Mouse (Mus musculus) cerebellum, postnatal 4 days (tissue): Measurements from ENCODE around the gene Chadl.
"Not testable (repeated sequence)": the region's sequence is repeated elsewhere in the genome, so short reads cannot be mapped to it uniquely, and the experiment has no call there.

ENCODE experiments used
- DNase-seq, 2 experiments: peaks; one replicate each; pipeline ENCODE4 v3.0.0; 2022; ENCODE audit warnings: low spot score in 2 of 2, mixed read lengths in 1 of 2

The Chadl gene

DNA sequence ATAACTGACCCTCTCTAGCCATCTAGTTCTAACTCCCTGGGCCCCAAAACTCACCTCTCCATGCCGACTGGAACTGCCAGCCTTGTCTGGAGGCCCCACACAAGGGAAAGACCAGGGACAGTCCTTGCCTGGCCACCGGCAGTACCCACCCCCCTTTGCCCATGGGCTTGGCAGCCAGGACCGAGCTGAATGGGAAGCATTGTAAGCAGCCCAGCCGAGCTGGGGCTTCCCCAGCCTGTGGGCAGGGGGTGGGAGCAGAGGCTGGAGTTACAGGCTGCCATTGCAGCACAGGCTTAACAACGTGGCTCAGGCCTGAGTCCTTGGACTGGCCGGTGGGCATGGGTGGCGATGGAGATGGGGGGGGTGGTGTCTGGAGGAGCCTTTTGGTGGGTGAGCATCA, at the start of gene Chadl:
Gene Chadl (minus strand): TSS at position 113 of the 400 bp plus-strand sequence.
- DNase-seq, result peak in 1 of 2 experiments; percentile 36

DNA sequence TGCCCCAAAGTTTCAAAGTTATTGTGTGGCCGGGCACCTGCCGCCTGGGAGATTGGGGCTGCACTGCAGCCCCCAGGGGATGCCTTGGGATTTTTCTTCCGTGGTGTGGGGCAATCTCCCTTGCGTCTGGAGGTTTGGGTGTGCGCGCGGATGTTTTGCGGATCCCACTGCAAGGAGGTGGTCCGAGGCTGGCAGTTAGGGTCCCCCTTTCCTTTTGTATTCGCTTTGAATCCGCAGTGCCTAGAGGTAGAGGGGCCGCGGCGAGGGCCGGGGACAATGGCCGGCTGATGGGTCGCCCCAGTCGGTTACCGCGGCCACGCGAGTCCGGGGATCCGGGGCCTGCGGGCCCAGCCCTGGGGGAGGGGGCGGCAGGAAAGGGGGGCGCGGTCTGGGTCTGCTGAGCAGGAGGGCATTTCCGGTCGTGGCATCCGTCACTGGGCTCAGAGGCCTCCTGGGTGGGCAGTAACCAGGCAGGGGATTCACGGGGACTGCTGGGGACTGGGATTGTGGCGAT, 48.6 kb upstream of the Chadl start:
- peak; percentile 67 to 82 for DNase-seq

DNA sequence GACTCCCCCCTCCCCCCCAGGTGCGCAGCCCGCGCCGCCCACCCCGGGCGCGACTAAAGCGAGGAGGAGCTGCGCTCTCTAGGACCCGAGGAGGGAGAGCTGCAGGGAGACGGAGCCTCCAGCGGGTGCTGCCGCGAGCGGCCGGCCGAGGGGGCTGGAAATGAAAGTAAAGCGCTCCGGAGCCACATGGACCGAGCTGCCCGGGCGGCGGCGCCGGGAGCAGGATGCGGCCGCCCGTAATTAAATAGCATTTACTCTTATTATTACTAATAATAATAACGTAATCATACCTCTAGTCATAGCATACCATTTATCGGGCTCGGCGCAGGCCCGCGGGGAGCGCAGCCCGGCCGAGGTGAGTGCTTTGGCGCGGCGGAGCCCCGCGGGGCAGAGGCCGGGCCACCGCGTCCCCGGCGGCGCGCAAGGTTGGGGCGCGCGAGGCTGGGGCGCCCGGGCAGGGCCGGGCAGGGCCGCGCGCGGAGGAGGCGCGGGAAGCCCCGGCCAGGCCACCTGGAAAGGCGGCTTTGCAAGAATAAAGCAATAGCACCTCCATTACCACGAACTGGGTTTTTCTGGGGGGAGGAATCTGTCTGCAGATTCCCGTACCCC, 48.0 kb upstream of the Chadl start, which contains the start of the genes Zc3h7b and Rangap1:
Gene Zc3h7b (plus strand): TSS at position 66 of the 609 bp plus-strand sequence.
Gene Rangap1 (minus strand): TSS at position 539 of the 609 bp plus-strand sequence.
- DNase-seq, result peak; percentile 51 to 68

DNA sequence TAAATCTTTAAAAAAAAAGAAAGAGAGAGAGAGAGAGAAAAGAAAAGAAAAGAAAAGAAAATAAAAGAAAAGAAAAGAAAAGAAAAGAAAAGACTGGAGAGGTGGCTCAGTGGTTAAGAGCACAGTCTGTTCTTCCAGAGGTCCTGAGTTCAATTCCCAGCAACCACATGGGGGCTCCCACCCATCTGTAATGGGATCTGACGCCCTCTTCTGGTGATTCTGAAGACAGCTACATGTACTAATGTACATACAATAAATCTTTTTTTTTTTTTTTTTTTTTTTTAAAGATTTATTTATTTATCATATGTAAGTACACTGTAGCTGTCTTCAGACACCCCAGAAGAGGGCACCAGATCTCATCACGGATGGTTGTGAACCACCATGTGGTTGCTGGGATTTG, 45.3 kb upstream of the Chadl start:
- DNase-seq, result not testable (repeated sequence)

DNA sequence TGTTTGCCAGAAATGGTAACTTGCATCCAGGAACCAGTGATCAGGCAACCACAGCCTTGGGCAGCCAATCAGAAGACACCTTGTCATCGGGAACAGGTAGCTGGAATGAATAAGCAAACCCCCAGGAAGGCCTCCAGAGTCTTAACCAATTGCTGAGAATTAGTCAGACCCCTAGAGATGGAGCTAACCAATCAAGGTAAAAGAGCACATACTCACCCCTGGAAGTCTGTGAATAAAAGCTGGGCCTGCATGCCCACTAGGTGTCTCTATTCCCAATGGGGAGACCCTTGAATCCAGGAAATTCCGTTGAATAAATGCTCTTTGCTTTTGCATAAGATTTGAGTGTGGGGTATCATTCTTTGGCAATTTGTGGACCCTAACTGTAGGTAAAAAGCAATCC, 42.8 kb upstream of the Chadl start:
- no peak for DNase-seq

DNA sequence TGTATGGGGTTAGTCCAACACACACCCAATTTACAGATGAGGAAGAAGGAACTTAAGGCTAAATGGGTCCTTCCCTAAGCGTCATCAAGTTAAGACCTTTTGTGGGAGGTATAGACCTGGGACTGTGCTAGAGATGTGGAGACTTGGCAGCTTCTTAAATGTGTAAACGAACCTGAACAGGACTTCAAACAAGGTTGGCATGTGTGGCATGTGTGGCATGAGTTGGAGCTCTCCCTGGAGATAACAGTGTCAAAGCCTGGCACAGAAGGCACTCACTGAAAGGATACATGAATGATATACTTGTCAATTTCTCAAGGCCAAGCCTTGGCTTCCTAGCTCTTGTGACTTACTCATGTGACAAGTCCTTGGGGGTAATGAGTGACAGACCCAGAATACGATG, 42.2 kb upstream of the Chadl start:
- DNase-seq, result no peak

DNA sequence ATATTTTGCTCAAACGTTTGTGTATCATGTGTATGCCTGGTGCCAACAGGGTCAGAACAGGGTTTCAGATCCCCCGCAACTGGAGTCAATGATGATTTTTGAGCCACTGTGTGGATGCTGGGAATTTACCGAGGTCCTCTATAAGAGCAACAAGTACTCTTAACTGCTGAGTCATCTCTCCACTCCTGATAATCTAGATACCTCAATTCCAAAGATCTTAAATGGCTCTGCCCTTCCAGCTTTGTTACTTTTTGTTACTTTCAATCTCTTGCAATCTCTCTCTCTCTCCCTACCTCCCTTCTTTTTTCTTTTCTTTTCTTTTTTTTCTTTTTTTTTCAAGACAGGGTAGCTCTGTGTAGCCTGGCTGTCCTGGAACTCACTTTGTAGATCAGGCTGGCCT, 38.0 kb upstream of the Chadl start:
- DNase-seq, result no peak

DNA sequence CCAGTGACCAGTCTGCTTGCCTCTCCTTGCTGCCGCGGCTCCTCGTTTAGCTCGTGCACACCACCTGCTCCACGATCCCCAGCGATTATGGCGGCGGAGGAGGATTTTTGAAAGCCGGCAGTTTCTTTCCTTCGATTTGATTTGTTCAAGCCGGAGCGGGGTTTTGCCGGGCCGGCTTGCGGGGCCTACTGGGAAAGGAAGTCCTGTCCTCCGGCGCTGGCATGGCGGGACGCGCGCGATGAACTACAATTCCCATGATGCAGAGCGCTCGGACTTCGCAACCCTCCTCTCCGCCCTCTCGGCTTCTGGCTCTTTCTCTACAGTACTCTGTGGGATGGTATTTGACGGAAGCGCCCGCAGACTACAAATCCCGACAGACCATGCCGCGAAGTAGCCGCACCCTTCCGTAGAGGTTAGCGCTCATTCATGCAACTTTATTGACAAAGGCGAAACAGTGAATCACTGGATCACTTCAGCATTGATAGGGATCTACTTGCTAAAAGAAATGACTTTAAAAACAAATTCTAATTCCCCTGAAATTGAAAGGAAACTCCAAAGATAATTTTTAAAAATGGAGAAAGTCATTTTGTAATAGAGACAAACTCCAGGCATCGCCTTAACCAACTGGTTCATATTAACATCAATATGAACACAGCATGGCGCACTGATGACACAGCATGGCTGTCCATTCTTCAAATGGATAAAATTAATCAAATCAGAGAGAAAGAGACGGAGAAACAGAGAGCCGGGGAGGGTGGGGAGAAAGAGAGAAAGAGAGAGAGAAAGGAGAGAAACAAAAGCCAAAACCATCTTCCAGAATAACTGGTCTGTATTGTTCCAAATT, 32.9 kb upstream of the Chadl start:
- peak; percentile 93 to 97 for DNase-seq

DNA sequence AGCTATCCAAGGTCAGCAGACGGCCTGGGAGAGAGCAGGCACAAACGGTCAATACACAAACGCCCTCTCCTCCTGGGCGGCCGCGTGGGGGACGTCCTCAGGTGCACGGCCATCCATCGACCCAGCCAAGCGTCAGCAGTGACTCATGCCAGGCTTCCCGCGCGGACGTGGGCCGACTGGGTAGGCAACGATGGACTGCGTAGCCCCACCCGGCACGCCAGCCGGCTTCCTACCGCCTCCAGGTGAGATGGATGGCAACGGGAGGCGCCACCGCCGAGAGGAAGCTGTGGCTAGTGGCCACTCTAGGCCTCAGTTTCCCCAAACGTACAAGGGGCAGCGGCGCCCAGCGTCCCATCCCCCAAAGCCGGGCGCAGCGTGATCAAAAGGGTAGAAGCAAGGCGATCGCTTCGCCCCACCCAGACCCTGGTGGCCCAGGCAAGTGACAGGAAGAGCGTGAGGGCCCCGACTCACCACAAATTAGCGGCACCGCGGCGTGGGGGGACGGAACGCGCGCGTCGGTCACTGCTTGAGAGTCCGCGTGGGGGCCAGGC, 32.2 kb upstream of the Chadl start:
- DNase-seq, result peak in 1 of 2 experiments; percentile 46

DNA sequence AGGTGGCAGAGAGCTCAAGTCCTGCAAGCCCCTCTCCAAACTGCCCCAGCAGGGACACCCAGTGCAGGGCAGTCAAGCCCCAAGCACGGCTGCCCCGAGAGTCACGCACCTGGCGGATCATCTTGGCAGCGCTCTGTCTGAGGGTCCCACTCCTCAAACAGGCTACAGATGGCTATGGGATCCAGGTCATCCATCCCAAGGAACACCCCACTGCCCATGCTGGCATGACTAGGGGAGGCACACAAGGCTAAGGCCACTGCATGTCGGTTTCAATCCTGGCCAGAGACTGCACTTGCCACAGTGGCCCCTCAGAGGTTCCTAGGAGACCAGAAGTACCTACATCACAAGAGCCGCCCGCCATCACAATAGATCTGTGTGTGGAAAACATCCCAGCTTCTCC, 28.9 kb upstream of the Chadl start:
- DNase-seq, result no peak

DNA sequence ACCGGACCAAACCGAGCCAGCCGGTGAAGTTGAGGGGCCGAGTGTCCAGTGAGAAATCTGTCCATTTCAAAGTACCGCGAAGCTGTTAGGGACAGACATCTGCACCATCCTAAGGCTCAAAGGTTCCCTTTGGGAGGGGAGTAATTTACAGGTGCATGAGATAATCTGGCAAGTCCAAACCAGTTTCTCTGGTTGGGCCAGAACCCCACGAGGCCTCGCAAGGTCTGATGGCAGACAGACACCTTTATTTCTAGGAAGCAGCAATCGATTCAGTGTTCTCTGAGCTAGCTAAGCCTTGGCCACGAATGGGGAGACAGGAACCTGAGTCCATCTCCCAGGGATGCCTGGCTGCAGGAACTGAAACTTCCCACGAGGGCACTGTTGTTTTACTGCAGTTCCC, 26.6 kb upstream of the Chadl start:
- no peak for DNase-seq

DNA sequence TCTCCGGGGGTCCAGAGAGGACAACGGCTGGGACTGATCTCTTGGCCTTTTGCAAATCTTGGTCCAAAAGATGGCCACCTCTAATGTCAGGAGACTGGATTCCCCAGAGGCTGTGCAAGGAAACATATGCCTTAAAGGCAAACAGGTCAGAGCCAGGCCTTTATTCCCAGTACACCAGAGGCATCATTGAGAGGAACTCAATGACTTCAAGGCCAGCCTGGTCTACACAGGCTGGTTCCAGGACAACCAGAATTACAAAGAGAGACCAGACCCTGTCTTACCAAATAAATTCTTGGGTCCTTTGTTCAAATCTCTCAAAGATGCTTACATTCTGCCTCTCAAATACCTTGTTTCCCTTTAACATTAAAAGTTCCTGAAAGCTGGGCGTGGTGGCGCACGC, 25.3 kb upstream of the Chadl start:
- DNase-seq, result no peak

DNA sequence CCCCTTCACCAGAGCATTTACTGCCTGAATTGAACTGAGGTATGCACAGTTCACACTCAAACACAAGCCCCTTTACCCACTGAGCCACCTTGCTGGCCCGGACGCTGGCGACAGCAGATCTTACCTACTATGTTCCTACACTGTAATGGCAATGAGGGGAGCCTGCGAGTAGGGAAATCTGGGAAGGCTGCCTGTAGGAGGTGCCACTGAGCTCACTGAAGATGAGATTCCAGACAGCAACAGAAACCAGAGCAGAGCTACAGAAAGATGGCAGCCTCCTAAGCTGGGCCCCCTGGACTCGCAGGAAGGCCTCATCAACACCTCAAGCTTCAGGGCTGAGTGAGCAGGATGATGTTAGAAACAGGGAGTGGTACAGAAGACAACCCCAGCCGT, 22.0 kb upstream of the Chadl start:
- no peak for DNase-seq

DNA sequence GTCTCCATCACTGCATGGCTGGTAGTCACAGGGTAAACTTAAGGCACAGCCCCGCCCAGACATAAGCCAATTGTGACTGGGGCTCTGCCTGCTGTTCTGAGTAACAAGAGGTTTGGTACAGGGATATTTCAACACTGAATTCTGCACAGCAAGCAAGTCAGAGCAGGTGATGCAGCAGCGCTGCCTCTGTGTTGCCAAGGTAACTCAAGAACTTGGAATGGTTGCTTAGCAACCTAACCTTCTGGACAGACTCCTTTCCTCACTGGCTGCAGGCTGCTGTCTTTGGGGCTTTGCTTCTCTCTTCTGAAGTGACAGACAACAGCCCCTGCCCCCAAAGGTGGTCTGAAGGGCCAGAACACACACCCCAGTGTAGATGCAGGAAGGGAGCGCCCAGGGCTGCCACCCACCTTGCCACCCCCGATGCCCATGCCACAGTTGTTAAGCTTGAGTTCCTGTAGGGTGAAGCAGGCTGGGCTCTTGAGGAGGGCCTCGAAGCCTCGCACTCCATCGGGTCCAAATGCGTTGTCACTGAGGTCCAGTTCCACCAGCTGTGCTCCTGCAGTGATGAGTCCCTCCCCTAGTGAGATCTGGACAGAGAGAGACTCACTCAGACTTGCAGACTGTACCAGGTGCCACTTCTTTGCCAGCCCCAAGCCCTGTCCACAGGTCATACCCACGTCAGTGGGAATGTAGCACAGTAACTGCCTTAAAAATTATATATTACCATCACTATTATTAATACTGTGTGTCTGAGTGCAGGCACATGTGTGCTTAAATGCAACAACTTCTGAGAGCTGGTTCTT, 21.4 kb upstream of the Chadl start:
- DNase-seq, result no peak

DNA sequence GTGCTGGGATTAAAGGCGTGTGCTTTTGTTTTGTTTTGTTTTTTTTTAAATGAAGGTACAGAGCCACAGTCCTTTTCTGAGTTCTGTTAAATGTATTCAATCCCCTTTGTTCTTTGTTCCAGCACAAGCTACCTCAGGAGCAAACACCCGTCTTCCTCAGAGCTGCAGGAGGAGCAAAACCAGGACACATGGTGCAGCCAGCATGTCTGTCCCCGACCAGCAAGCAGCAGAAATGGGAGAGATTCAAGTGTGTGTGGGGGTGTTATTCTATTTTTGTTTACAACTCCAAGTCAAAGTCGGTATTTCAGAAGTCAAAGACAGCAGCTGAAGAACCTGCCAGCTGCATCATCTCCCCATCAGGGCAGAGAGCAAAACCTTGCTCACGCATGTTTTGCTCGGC, 16.7 kb upstream of the Chadl start:
- DNase-seq, result no peak

DNA sequence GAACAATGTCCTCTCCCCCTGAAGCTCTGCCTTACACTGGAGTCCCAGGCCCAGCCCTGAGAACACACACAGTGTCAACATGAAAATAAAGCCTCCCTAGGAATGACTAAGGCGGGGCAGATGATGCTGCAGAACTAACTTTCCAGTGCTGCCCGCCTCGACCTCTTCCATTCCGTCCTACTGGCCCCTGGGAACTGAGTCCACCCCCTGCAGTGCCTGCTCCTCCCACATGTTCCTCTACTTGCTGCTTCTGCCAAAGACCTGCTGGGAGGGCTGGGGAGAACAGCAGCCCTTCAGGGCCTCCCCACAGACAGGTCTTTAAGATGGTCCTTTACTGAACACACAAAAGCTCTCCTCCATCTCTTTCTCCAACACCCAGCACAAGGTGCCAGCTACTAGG, 13.7 kb upstream of the Chadl start:
- DNase-seq, result no peak

DNA sequence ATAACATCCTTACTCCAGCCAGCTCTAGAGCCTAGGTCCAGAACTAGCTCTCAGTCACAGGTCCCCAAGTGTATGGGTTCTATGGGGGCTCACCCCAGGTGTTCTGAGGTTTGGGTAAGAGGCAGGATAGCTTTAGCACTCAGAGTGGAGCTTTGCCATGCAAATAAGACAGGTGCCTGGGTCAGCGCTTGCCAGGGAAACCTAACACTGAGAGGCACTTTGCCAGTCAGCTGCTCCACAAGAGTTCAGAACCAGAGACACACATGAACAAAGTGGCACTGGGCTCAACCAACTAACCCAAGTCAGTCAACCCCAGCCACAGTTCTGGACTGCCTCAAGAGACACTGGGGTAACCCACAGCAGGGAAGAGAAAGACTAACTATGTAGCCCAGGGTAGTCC, 12.6 kb upstream of the Chadl start:
- no peak for DNase-seq

DNA sequence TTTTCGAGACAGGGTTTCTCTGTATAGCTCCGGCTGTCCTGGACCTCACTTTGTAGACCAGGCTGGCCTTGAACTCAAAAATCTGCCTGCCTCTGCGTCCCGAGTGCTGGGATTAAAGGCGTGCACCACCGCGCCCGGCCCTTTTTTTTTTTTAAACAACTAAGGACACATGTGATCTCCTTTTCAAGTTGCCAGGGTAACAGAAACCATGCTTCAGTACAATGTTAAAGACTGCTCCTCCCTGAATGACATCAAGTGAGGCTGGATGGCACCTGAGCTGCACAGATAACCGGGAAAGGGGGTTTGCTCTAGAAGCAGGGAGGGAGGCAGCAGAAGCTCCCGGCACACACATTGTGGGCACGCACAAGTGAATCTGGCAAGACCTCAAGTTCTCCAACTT, 11.9 kb upstream of the Chadl start:
- no peak for DNase-seq

DNA sequence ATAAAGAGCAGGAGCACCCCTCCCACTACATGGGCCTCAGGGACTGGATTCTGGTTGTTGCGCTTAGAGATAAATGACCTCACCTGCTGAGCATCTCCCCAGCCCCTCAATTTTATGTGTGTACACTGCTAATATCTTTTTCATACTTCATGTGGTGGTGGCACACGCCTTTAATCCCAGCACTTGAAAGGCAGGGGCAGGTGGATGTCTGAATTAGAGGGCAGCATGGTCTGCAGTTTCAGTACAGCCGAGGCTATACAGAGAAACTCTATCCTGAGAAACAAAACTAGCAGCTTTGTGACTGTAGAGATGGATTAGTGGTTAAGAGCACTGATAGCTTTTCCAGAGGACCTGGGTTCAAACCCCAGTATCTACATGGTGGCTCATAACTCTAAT, 6.0 kb upstream of the Chadl start:
- DNase-seq, result no peak

DNA sequence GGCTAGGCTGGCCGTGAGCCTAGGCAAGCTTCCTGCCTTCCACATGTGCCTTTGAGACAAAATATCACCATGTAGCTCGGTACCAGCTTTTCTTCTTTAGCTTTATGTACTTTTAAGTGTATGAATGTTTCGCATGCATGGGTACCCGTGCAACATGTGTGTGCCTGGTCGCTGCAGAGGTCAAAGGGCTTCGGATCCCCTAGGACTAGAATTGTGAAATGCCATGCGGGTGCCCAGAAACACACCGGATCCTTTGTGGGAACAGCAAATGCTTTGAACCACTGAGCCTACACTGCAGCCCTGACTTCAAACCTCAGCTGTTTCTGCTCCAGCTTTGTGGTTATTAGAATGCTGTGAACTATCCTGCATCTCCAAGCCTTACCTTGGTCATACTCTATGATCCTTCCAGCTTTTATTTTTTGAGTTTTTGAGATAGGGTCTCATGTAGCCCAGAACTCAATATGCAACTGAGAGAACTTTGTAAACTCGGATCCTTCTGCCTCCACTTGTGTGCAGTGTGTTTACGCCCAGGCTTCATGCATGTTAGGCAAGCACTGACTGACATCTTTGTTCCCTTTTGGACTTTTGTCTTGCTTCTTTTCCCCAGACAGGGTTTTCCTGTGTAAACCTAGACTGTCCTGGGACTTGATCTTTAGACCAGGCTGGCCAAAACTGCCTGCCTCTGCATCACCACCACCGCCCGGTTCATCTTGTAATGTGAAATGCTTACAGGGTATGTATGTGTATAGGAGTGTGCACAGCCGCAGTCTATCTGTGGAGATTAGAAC, 5.4 kb upstream of the Chadl start:
- DNase-seq, result no peak

DNA sequence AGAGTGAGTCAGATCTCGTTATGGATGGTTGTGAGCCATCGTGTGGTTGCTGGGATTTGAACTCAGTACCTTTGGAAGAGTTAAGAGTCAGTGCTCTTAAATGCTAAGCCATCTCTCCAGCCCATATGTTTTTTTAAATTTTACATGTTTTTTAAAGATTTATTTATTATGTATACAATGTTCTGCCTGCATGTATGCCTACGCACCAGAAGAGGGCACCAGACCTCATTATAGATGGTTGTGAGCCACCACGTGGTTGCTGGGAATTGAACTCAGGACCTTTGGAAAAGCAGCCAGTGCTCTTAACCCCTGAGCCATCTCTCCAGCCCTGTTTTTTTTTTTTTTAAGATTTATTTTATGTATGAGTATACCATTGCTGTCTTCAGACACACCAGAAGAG, 4.3 kb upstream of the Chadl start:
- DNase-seq, result not testable (repeated sequence)
